Mouse (Mus musculus): Measurements from ENCODE around the gene 1700020D05Rik.

DNA sequence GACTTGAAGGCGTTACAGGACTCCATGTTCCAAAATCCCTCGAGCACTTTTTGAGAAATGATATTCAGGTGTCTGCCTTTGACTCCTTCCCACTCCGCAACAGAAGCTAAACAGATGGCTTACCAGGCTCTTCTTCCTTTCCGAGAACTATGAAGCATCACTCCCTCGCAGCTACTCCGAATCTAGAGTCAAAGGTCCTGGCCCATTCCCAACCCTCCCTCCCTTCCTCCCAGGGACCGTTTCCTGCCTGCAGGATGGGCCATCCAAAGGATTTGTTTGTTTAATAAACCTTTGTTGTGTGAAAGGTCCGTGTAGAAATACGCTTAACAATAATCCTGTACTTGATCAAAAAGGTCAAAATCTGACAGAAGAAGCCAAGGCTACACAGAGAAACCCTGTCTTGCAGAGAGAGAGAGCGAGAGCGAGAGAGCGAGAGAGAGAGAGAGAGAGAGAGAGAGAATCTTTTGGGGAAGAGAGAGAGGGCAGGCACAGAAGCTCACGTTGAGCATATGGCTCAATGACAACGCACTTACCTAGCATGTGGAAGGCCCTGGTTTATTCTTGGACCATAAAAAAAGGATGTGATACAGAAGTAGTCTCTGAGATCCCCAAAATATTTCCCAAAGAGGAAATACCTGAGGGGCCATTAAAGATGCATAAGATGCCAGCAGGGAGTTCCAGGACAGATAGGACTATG, 45.7 kb downstream of the 1700020D05Rik start, which contains the start of gene Ccdc85b:
- TF ChIP-seq POLR2A (IDR thresholded peaks at IDR 0.05; ENCODE audit: borderline replicate concordance, insufficient read depth, low read length) (no peak), CTCF (IDR thresholded peaks at IDR 0.05; ENCODE audit: borderline replicate concordance, insufficient read depth, low read depth, low read length) (no peak)
